Mouse (Mus musculus): ENCODE results near the gene Cyren. TPM values are rescaled to one million over a fixed set of nuclear protein-coding genes. Genes with fewer than 3 reads are reported as not detected.

Gene Cyren
- polyA plus RNA-seq, 1 experiment from 2014 or later, result 21.6 TPM

DNA sequence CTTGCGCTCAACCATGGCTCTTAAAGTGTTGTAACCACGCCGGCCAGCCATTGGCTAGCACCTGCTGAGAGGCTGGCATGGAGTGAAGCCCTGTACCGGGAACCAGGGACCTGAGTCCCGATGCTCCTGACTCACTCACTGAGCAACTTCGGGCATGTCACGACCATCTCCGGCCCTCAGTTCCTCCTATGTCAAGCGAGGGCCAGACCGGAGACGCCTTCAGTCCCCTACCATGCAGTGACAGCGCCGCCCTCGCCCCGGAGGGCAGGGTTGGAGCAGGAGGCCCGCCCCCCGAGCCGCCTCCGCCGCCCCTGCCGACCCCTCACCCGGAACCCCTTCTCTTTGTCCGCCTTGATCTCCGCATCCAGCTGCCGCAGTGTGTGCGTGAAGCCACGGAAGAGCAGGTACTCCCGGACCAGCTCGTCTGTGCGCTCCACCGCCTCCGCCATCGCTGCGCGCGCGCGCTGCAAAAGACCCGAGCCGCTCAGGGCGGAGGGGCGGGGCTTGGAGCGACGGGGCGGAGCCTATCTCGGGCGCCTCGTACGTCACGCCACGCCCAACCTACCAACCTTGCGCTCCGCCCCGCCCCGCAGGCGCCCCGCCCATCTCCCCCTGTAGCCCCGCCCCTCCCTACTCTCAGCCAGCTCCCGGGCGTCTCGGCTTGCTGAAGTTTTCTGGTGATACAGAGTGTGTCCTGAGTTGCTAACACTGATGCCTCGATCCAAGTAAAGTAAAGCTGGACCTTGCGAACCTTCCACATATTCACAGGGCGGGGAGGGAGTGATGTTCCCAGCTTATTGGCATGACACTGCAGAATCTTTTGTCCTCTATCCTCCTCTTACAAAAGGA, 32.7 kb upstream of the Cyren start, which contains the start of gene Wdr91:
Gene Wdr91, minus strand, starts transcription at position 506 of the 849 bp plus-strand sequence.
- H3K4me1 ChIP-seq (replicated peaks; ENCODE audit: control insufficient read depth, insufficient read depth, low read length), result peaks cover 21% of the 10 kb centered on the region
- under 1% methylated on average over 56 of the region's 64 CpGs for WGBS
- peak within 1 kb of the TSS; percentile 82 for H3K4me2 ChIP-seq (ENCODE audit: low read depth, low read length)
- no peaks in the 10 kb centered on the region for H3K27me3 ChIP-seq (ENCODE audit: control insufficient read depth, insufficient read depth, low read depth, low read length)
- no peaks in the 10 kb centered on the region for H3K9me3 ChIP-seq (ENCODE audit: control insufficient read depth, low read length)
- peak; percentile 96 for ATAC-seq (ENCODE audit: low read depth)
- H3K36me3 ChIP-seq (ENCODE audit: control insufficient read depth, insufficient read depth, low read length), result peaks cover 13% of the 10 kb centered on the region
- peak within 1 kb of the TSS; percentile 80 for H3K27ac ChIP-seq (ENCODE audit: low read length)
- peak within 1 kb of the TSS; percentile 80 for H3K9ac ChIP-seq (ENCODE audit: low read length)
- H3K4me3 ChIP-seq (ENCODE audit: low read length), result peak within 1 kb of the TSS; percentile 86

DNA sequence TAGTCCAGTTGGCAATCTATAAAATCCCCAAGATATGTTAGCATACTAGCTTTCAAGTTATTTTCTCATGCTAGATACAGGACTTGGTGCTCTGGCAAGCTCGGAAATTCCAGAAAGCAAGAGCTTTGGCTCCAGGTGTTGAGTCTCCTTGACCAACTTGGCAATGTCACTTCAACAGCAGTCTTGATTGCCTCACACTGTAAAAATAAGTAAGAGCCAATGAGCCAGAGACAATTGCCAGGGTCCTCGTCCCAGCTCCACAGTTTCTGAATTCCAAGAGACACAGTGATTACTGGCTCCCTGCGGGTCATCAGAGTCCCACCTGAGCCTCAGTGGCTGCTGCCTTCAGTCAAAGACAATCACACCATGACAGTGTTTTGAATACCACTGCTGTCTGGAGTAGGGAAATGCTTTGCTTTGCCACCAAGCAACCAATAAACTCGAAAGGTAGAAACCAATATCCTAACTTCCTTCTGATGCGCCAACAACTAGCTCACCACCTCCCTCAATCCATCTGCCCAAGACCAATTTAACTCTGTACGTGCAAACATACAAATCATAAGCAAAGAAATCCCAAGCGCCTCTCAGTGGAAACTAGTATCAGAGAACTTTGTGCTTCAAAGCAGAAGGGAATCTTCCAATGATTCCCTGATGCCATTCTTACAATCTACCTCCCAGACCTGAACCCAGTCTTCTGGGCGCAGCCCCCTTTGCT, 31.9 kb upstream of the Cyren start:
- Histone ChIP-seq H3K36me3 (ENCODE audit: control insufficient read depth, insufficient read depth, low read length) (peaks cover 16% of the 10 kb centered on the region), H3K4me1 (replicated peaks; ENCODE audit: control insufficient read depth, insufficient read depth, low read length) (peaks cover 27% of the 10 kb centered on the region), H3K27ac (ENCODE audit: low read length) (peak overlapping the region; percentile 80), H3K9ac (ENCODE audit: low read length) (peak overlapping the region; percentile 80), H3K27me3 (ENCODE audit: control insufficient read depth, insufficient read depth, low read depth, low read length) (no peaks in the 10 kb centered on the region), H3K9me3 (ENCODE audit: control insufficient read depth, low read length) (no peaks in the 10 kb centered on the region), H3K4me3 (ENCODE audit: low read length) (peak overlapping the region; percentile 86), H3K4me2 (ENCODE audit: low read depth, low read length) (peak overlapping the region; percentile 82)
- 36% methylated on average over 8 of the region's 8 CpGs for WGBS
- ATAC-seq (ENCODE audit: low read depth), result no peak

DNA sequence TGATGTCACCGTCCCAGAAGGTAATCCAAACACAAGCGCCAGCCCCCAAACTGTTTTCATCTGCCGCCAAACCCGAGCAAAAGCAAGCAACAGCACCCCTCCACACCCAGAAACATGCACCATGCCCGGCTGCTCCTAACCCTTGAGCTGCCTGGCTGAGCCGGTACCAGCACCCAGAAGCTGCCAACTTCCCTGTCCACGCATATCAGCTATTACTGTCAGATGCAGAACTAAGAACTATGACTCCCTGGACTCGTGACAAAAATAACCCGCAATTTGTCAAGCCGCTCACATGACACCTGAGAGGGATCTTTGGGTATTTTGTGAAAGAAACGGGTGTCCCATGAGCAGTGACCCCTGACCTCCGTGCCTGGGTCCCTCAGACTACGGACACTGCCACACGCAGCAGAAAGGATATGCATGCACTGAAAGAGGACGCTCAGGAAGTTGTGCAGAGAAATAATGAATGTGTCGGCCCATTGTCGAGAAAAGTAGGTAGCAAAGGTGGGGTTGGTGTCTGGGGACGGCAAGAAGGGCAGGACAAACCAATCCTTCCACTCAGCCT, 29.9 kb upstream of the Cyren start:
- Histone ChIP-seq H3K9me3 (ENCODE audit: control insufficient read depth, low read length) (no peaks in the 10 kb centered on the region), H3K27me3 (ENCODE audit: control insufficient read depth, insufficient read depth, low read depth, low read length) (no peaks in the 10 kb centered on the region), H3K9ac (ENCODE audit: low read length) (no peak overlapping the region), H3K4me3 (ENCODE audit: low read length) (no peak overlapping the region), H3K27ac (ENCODE audit: low read length) (no peak overlapping the region), H3K4me2 (ENCODE audit: low read depth, low read length) (no peak overlapping the region), H3K4me1 (replicated peaks; ENCODE audit: control insufficient read depth, insufficient read depth, low read length) (peaks cover 30% of the 10 kb centered on the region), H3K36me3 (ENCODE audit: control insufficient read depth, insufficient read depth, low read length) (peaks cover 16% of the 10 kb centered on the region)
- WGBS, result 78% methylated on average over 18 of the region's 18 CpGs
- ATAC-seq (ENCODE audit: low read depth), result no peak

DNA sequence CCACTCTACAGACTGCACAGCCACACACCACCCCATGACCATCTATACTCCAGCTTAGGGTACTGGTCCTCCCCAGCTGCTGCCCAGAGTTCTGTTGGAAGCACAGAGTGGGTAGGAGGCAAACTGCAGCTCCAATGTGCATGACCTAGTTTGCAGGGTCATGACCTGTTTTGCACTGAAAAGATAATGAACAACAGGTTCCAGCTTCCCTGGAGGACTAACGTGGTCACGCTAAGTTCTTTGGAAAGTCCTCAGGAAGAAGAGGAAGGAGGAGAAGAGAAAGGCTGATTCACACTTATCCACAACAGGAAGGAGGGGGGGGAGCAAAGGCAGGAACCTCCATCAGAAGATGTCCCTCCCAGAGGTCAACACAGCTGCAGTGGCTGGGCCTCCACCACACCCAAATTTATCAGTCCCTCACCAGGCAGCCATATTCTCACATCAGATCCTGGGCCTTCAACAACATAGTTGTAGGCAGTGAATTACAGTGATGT, 29.3 kb upstream of the Cyren start:
- Histone ChIP-seq H3K4me1 (replicated peaks; ENCODE audit: control insufficient read depth, insufficient read depth, low read length) (peaks cover 30% of the 10 kb centered on the region), H3K9me3 (ENCODE audit: control insufficient read depth, low read length) (no peaks in the 10 kb centered on the region), H3K4me3 (ENCODE audit: low read length) (no peak overlapping the region), H3K9ac (ENCODE audit: low read length) (no peak overlapping the region), H3K27me3 (ENCODE audit: control insufficient read depth, insufficient read depth, low read depth, low read length) (no peaks in the 10 kb centered on the region), H3K36me3 (ENCODE audit: control insufficient read depth, insufficient read depth, low read length) (peaks cover 16% of the 10 kb centered on the region), H3K27ac (ENCODE audit: low read length) (peak overlapping the region; percentile 24; the same call in 1 of the 2 replicates), H3K4me2 (ENCODE audit: low read depth, low read length) (no peak overlapping the region)
- 67% methylated on average over 2 of the region's 2 CpGs for WGBS
- ATAC-seq (ENCODE audit: low read depth), result no peak

DNA sequence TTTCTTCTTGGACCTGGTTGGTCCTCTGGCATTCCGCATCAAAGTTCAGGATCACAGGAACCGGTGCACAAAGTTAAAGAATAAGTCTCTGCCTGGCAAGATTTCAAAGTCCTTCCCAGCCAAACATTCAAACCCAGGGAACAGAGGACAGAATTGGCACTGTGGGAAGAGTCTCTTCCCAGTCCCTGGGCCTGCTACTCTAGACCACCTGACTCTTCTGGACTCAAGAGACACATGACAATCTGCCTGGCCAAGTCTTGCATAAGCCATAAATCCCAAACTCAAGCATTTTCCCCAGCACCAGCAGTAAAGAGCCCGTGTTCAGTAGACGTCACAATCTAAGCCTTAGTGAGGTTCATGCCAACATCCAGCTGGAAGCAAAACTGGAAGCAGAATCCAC, 28.8 kb upstream of the Cyren start:
- peak overlapping the region; percentile 24; the same call in 1 of the 2 replicates for H3K27ac ChIP-seq (ENCODE audit: low read length)
- H3K36me3 ChIP-seq (ENCODE audit: control insufficient read depth, insufficient read depth, low read length), result peaks cover 16% of the 10 kb centered on the region
- ATAC-seq (ENCODE audit: low read depth), result no peak

DNA sequence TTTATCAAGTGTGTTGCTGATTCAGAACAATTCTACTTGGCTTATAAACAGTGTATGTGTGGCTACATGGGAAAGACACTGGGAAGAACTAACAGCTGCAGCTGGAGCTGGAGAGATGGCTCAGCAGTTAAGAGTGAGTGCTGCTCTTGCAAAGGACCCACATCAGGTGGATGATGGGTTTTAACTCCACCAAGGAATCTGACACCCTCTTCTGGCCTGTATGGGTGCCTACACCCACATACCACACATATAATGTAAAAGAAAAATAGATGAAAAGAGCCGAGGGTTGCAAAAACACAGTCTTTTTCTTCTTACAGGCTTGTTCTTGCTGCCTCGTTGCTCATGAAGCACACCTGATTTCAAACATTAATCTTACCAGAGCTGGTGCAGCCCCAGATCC, 28.3 kb upstream of the Cyren start:
- no peak for ATAC-seq (ENCODE audit: low read depth)
- H3K36me3 ChIP-seq (ENCODE audit: control insufficient read depth, insufficient read depth, low read length), result peaks cover 19% of the 10 kb centered on the region
- no peaks in the 10 kb centered on the region for H3K27me3 ChIP-seq (ENCODE audit: control insufficient read depth, insufficient read depth, low read depth, low read length)
- H3K9me3 ChIP-seq (ENCODE audit: control insufficient read depth, low read length), result no peaks in the 10 kb centered on the region
- no peak overlapping the region for H3K4me2 ChIP-seq (ENCODE audit: low read depth, low read length)
- peaks cover 36% of the 10 kb centered on the region for H3K4me1 ChIP-seq (replicated peaks; ENCODE audit: control insufficient read depth, insufficient read depth, low read length)
- WGBS, result 45% methylated on average over 2 of the region's 2 CpGs
- no peak overlapping the region for H3K27ac ChIP-seq (ENCODE audit: low read length)
- H3K9ac ChIP-seq (ENCODE audit: low read length), result no peak overlapping the region
- H3K4me3 ChIP-seq (ENCODE audit: low read length), result no peak overlapping the region

More for the DNA sequence above, 28.8 kb upstream of the Cyren start:
- Histone ChIP-seq H3K9me3 (ENCODE audit: control insufficient read depth, low read length) (no peaks in the 10 kb centered on the region), H3K9ac (ENCODE audit: low read length) (no peak overlapping the region), H3K4me2 (ENCODE audit: low read depth, low read length) (no peak overlapping the region), H3K27me3 (ENCODE audit: control insufficient read depth, insufficient read depth, low read depth, low read length) (no peaks in the 10 kb centered on the region), H3K4me3 (ENCODE audit: low read length) (no peak overlapping the region), H3K4me1 (replicated peaks; ENCODE audit: control insufficient read depth, insufficient read depth, low read length) (peaks cover 35% of the 10 kb centered on the region)
- WGBS, result 77% methylated on average over 4 of the region's 4 CpGs

DNA sequence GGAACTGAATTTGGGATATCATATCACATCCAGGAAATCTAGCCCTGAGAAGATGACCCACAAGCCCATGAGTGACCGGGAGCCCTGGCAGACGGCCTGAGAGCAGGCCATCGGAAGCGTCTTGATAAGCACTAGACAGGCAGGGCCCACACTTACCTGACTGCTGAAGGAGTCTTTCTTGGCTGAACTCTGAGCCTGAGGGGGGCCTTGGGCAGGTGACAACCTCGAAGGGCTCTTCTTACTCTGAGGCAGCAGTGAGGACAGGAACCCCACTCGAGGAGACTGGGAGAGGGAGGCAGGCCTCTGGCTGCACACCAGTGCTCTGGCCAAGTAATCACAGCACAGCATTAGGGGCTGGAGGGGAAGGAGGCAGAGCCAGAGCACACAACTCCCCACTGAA, 26.5 kb upstream of the Cyren start:
- peak; percentile 60 for ATAC-seq (ENCODE audit: low read depth)
- Histone ChIP-seq H3K4me3 (ENCODE audit: low read length) (no peak overlapping the region), H3K4me1 (replicated peaks; ENCODE audit: control insufficient read depth, insufficient read depth, low read length) (peaks cover 28% of the 10 kb centered on the region), H3K27ac (ENCODE audit: low read length) (peak overlapping the region; percentile 94), H3K36me3 (ENCODE audit: control insufficient read depth, insufficient read depth, low read length) (peaks cover 25% of the 10 kb centered on the region), H3K9ac (ENCODE audit: low read length) (peak overlapping the region; percentile 33; the same call in 1 of the 2 replicates), H3K27me3 (ENCODE audit: control insufficient read depth, insufficient read depth, low read depth, low read length) (no peaks in the 10 kb centered on the region), H3K9me3 (ENCODE audit: control insufficient read depth, low read length) (no peaks in the 10 kb centered on the region), H3K4me2 (ENCODE audit: low read depth, low read length) (peak overlapping the region; percentile 26)
- 49% methylated on average over 6 of the region's 6 CpGs for WGBS

DNA sequence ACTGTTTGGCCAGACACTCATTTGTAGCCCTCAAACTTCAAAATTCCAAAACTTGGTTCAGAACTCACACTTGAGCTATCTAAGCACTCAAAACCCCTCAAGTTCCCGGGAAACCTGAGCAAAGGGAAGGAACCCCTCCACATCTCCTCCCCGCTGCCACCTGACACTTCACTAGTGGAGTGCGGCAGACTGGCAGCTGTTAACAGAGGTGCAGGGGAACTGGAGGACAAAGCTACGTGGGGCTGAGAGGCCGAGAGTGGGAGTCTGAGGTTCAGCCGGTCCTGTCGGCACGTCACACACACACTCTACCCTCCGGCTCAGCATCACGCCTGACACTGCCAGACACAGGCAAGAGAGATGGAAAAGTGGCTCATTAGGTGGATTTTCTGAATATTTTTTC, 26.0 kb upstream of the Cyren start:
- Histone ChIP-seq H3K27me3 (ENCODE audit: control insufficient read depth, insufficient read depth, low read depth, low read length) (no peaks in the 10 kb centered on the region), H3K27ac (ENCODE audit: low read length) (peak overlapping the region; percentile 94), H3K36me3 (ENCODE audit: control insufficient read depth, insufficient read depth, low read length) (peaks cover 30% of the 10 kb centered on the region), H3K4me3 (ENCODE audit: low read length) (no peak overlapping the region), H3K4me2 (ENCODE audit: low read depth, low read length) (peak overlapping the region; percentile 26), H3K9ac (ENCODE audit: low read length) (no peak overlapping the region), H3K9me3 (ENCODE audit: control insufficient read depth, low read length) (no peaks in the 10 kb centered on the region), H3K4me1 (replicated peaks; ENCODE audit: control insufficient read depth, insufficient read depth, low read length) (peaks cover 24% of the 10 kb centered on the region)
- WGBS, result 40% methylated on average over 10 of the region's 10 CpGs
- peak; percentile 86 for ATAC-seq (ENCODE audit: low read depth)

DNA sequence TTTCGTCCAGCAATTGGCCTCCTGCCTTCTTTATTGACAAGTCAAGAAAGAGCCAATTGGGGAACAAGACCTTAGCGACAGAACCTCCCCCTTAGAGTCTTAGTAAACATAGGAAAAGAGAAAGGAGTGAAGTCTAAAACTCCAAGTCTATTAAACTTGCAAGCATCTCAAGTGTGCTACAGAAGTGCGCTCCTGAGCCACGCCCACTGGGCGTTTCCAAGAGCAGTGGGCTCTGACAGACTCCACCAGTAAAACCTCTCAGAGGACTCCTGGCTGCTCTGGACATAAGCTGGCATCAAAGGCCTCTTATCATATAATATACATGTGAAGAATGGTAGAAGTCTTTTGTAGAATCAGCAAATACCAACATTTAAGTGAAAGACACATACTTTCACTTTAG, 25.6 kb upstream of the Cyren start:
- peak; percentile 82 for ATAC-seq (ENCODE audit: low read depth)
- Histone ChIP-seq H3K9me3 (ENCODE audit: control insufficient read depth, low read length) (no peaks in the 10 kb centered on the region), H3K4me1 (replicated peaks; ENCODE audit: control insufficient read depth, insufficient read depth, low read length) (peaks cover 23% of the 10 kb centered on the region), H3K4me3 (ENCODE audit: low read length) (no peak overlapping the region), H3K36me3 (ENCODE audit: control insufficient read depth, insufficient read depth, low read length) (peaks cover 27% of the 10 kb centered on the region), H3K27me3 (ENCODE audit: control insufficient read depth, insufficient read depth, low read depth, low read length) (no peaks in the 10 kb centered on the region), H3K9ac (ENCODE audit: low read length) (no peak overlapping the region), H3K4me2 (ENCODE audit: low read depth, low read length) (peak overlapping the region; percentile 45; the same call in 1 of the 2 replicates), H3K27ac (ENCODE audit: low read length) (peak overlapping the region; percentile 94)
- WGBS, result 56% methylated on average over 5 of the region's 5 CpGs

Measured in lung, embryonic 16.5 days (tissue).